Comparison of ENCODE assay signal across 12 mouse cellular contexts in genomic region chr11:50623806-50624205, GRCm38 (mm10). TPM values are rescaled to one million over a fixed set of nuclear protein-coding genes. Genes with fewer than 3 reads are reported as not detected.
"Had no signal": no experiment of that assay in that cellular context is flagged by ENCODE, and none has a peak within 500 bp of the region (broad histone marks: within the 10 kb centered on the region; RNA-seq: fewer than 3 reads in every experiment).

No protein-coding gene starts in this region.

- H3K9me3 ChIP-seq: kidney, embryonic 15.5 days; limb, embryonic 12.5 days; liver, embryonic 13.5 days; megakaryocyte, embryonic 14.5 days; midbrain, embryonic 12.5 days had no signal

- H3K27me3 ChIP-seq: kidney, embryonic 15.5 days; limb, embryonic 12.5 days; liver, embryonic 13.5 days; midbrain, embryonic 12.5 days had no signal

- H3K4me1 ChIP-seq: liver, embryonic 13.5 days; megakaryocyte, embryonic 14.5 days had no signal

- DNase-seq: kidney, adult 2 months; kidney, postnatal 14 days; liver, embryonic 13.5 days; liver, postnatal 0 days; spleen, adult 18-20 months had no signal

- H3K27ac ChIP-seq: kidney, embryonic 15.5 days; left cerebral cortex, adult 2 months; liver, embryonic 13.5 days; macrophage; midbrain, embryonic 12.5 days had no signal

- H3K9ac ChIP-seq: kidney, embryonic 15.5 days; limb, embryonic 12.5 days; liver, embryonic 13.5 days; liver, postnatal 0 days; midbrain, embryonic 12.5 days had no signal

- ATAC-seq: intestine, embryonic 16.5 days; liver, postnatal 0 days had no signal

- H3K4me2 ChIP-seq: kidney, embryonic 15.5 days; liver, embryonic 13.5 days; midbrain, embryonic 12.5 days had no signal

- H3K4me3 ChIP-seq: kidney, embryonic 15.5 days; left cerebral cortex, adult 2 months; limb, embryonic 12.5 days; liver, embryonic 13.5 days; megakaryocyte, embryonic 14.5 days; midbrain, embryonic 12.5 days had no signal

- H3K36me3 ChIP-seq: kidney, embryonic 15.5 days; limb, embryonic 12.5 days; liver, embryonic 13.5 days; midbrain, embryonic 12.5 days had no signal

RNA-seq across cellular contexts. Expression of gene Adamts2, which starts 21.9 kb away (rescaled TPM):
- polyA plus RNA-seq: macrophage had no signal
